Mouse (Mus musculus): ENCODE data around the gene Slc45a1. TPM values are rescaled to one million over a fixed set of nuclear protein-coding genes. Genes with fewer than 3 reads are reported as not detected.

The Slc45a1 gene
- not detected for polyA plus RNA-seq (2017; shearing (Covaris generic))

GRCm38 (mm10) chr4:150651390-150652277 lies at the start of gene Slc45a1:
Gene Slc45a1, minus strand, starts transcription at chr4:150652174.

Other genes starting within 250 kb of the Slc45a1 start
- 61.5 TPM for gene Errfi1, start 201.7 kb upstream of the Slc45a1 start, polyA plus RNA-seq (2017; shearing (Covaris generic))

Measured in effector memory CD4-positive, alpha-beta T cell, adult 5 months (primary cell).